Comparison of ENCODE assay signal across 24 mouse cellular contexts in the genomic region with DNA sequence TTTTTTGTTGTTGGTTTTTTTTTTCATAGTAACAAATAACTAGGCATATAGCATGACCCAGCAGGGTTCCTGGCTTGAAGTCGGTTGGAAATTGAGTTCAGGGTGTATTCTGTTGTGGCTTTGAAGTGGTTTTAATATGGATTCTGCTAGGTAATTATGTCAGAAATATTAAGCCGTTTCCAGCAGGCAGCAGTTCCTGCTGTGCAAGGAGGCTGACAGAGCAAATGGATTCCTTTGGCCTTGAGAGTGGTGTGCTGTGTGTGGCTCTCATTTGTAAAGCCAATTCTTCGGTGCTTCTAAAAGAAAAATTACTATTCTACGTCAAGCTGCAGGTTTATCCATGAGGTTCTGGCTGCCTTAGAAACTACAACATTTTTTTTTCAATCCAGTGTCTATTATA. TPM values are rescaled to one million over a fixed set of nuclear protein-coding genes. Genes with fewer than 3 reads are reported as not detected.
DNase-seq lines count a peak whose midpoint lies in the region; ATAC-seq and TF ChIP-seq lines count a peak whose summit lies in the region.
"Had no signal": no experiment of that assay in that cellular context is flagged by ENCODE, and none has a peak within 500 bp of the region (broad histone marks: within the 10 kb centered on the region; RNA-seq: fewer than 3 reads in every experiment).

No protein-coding gene starts in this region.

- no peaks in the 10 kb centered on the region for H3K9me3 ChIP-seq in forebrain, embryonic 14.5 days (replicated peaks; ENCODE audit: control insufficient read depth, low read length)
- H3K9me3 ChIP-seq in forebrain, embryonic 12.5 days, result 0 out of 2 replicates have a peak, but pooled peaks cover 3% of the 10 kb centered on the region
- H3K9me3 ChIP-seq in midbrain, embryonic 13.5 days, result no peaks in the 10 kb centered on the region
- no peaks in the 10 kb centered on the region for H3K9me3 ChIP-seq in midbrain, embryonic 10.5 days (replicated peaks)
- no peaks in the 10 kb centered on the region for H3K9me3 ChIP-seq in hindbrain, embryonic 14.5 days (ENCODE audit: control insufficient read depth, low read length)
- no peaks in the 10 kb centered on the region for H3K9me3 ChIP-seq in midbrain, postnatal 0 days (ENCODE audit: low read length)
- H3K9me3 ChIP-seq: forebrain, embryonic 10.5 days; heart, embryonic 13.5 days; liver, embryonic 13.5 days; neural tube, embryonic 12.5 days had no signal

- no peaks in the 10 kb centered on the region for H3K27me3 ChIP-seq in forebrain, embryonic 14.5 days (replicated peaks; ENCODE audit: control insufficient read depth, insufficient read depth, low read length)
- H3K27me3 ChIP-seq in forebrain, embryonic 12.5 days, result 0 out of 2 replicates have a peak, but pooled peaks cover 9% of the 10 kb centered on the region
- H3K27me3 ChIP-seq in midbrain, embryonic 13.5 days, result no peaks in the 10 kb centered on the region
- no peaks in the 10 kb centered on the region for H3K27me3 ChIP-seq in midbrain, embryonic 10.5 days (ENCODE audit: low read depth, poor library complexity, severe bottlenecking)
- no peaks in the 10 kb centered on the region for H3K27me3 ChIP-seq in hindbrain, embryonic 14.5 days (ENCODE audit: control insufficient read depth, insufficient read depth, low read length)
- no peaks in the 10 kb centered on the region for H3K27me3 ChIP-seq in midbrain, postnatal 0 days (ENCODE audit: insufficient read depth, low read length)
- H3K27me3 ChIP-seq: heart, embryonic 13.5 days; liver, embryonic 13.5 days; neural tube, embryonic 12.5 days had no signal

- 0 out of 2 replicates have a peak overlapping the region, but pooled peaks have one; percentile 44 for H3K27ac ChIP-seq in forebrain, embryonic 14.5 days (ENCODE audit: low read depth, low read length)
- no peak overlapping the region for H3K27ac ChIP-seq in forebrain, embryonic 12.5 days
- H3K27ac ChIP-seq in midbrain, embryonic 13.5 days, result peak overlapping the region; percentile 70
- H3K27ac ChIP-seq in midbrain, embryonic 10.5 days (replicated peaks), result no peak overlapping the region
- peak overlapping the region; percentile 71 for H3K27ac ChIP-seq in hindbrain, embryonic 14.5 days
- H3K27ac ChIP-seq in midbrain, postnatal 0 days (ENCODE audit: low read depth, low read length), result peak overlapping the region; percentile 4; the same call in 1 of the 2 replicates
- H3K27ac ChIP-seq: heart, embryonic 13.5 days; liver, embryonic 13.5 days; neural tube, embryonic 12.5 days had no signal

- no peak for TF ChIP-seq CTCF in midbrain, postnatal 0 days (IDR thresholded peaks at IDR 0.05)

- H3K4me1 ChIP-seq in forebrain, embryonic 14.5 days (ENCODE audit: control insufficient read depth, insufficient read depth, low read length), result no peaks in the 10 kb centered on the region
- 0 out of 2 replicates have a peak, but pooled peaks cover 10% of the 10 kb centered on the region for H3K4me1 ChIP-seq in forebrain, embryonic 12.5 days
- peaks cover 17% of the 10 kb centered on the region for H3K4me1 ChIP-seq in midbrain, embryonic 13.5 days (replicated peaks)
- H3K4me1 ChIP-seq in midbrain, embryonic 10.5 days, result peaks cover 25% of the 10 kb centered on the region
- H3K4me1 ChIP-seq in hindbrain, embryonic 14.5 days (replicated peaks; ENCODE audit: control insufficient read depth, insufficient read depth, low read length), result peaks cover 15% of the 10 kb centered on the region
- H3K4me1 ChIP-seq in midbrain, postnatal 0 days (ENCODE audit: insufficient read depth, low read length), result 0 out of 2 replicates have a peak, but pooled peaks cover 5% of the 10 kb centered on the region

- no peak overlapping the region for H3K4me2 ChIP-seq in forebrain, embryonic 14.5 days (ENCODE audit: low read length)
- H3K4me2 ChIP-seq in forebrain, embryonic 12.5 days, result no peak overlapping the region
- no peak overlapping the region for H3K4me2 ChIP-seq in midbrain, embryonic 13.5 days (replicated peaks)
- H3K4me2 ChIP-seq in hindbrain, embryonic 14.5 days (replicated peaks), result no peak overlapping the region
- no peak overlapping the region for H3K4me2 ChIP-seq in midbrain, postnatal 0 days (ENCODE audit: low read depth, low read length, poor library complexity, severe bottlenecking)
- H3K4me2 ChIP-seq: heart, embryonic 13.5 days; liver, embryonic 13.5 days; neural tube, embryonic 12.5 days had no signal

- peak; percentile 58 for DNase-seq in forebrain, embryonic 14.5 days (ENCODE audit: low spot score)
- DNase-seq in midbrain, embryonic 10.5 days (ENCODE audit: low spot score), result no peak
- DNase-seq in hindbrain, embryonic 14.5 days (ENCODE audit: low spot score), result peak; percentile 62
- DNase-seq in midbrain, postnatal 0 days (ENCODE audit: low spot score), result peak; percentile 32
- no peak for DNase-seq in Muller cell, postnatal 12 days (ENCODE audit: inconsistent ontology term)
- no peak for DNase-seq in spleen, postnatal 10 days (ENCODE audit: low spot score in 2 of 2)
- DNase-seq: cerebellum, adult 18-20 months; cerebellum, postnatal 36 days; gastrocnemius, postnatal 14 days; heart, postnatal 14 days; kidney, adult 18-20 months; kidney, postnatal 4 days; liver, embryonic 13.5 days; lung, adult 2 months; lung, postnatal 36 days; thymus, adult 2 months; thymus, postnatal 4 days had no signal

- peaks cover 20% of the 10 kb centered on the region; the same call in 1 of the 2 replicates for H3K36me3 ChIP-seq in forebrain, embryonic 14.5 days (ENCODE audit: control insufficient read depth, insufficient read depth, low read length)
- H3K36me3 ChIP-seq in forebrain, embryonic 12.5 days (replicated peaks), result peaks cover 44% of the 10 kb centered on the region
- H3K36me3 ChIP-seq in midbrain, embryonic 13.5 days, result no peaks in the 10 kb centered on the region
- H3K36me3 ChIP-seq in midbrain, embryonic 10.5 days, result peaks cover 33% of the 10 kb centered on the region
- no peaks in the 10 kb centered on the region for H3K36me3 ChIP-seq in hindbrain, embryonic 14.5 days (replicated peaks; ENCODE audit: control insufficient read depth, insufficient read depth)
- peaks cover 5% of the 10 kb centered on the region; the same call in 1 of the 2 replicates for H3K36me3 ChIP-seq in midbrain, postnatal 0 days (ENCODE audit: insufficient read depth, low read length)

- H3K9ac ChIP-seq in forebrain, embryonic 14.5 days (ENCODE audit: low read length), result no peak overlapping the region
- H3K9ac ChIP-seq in forebrain, embryonic 12.5 days, result no peak overlapping the region
- H3K9ac ChIP-seq in midbrain, embryonic 13.5 days (replicated peaks), result no peak overlapping the region
- no peak overlapping the region for H3K9ac ChIP-seq in hindbrain, embryonic 14.5 days
- no peak overlapping the region for H3K9ac ChIP-seq in midbrain, postnatal 0 days (replicated peaks; ENCODE audit: low read length, poor library complexity, severe bottlenecking)
- H3K9ac ChIP-seq: liver, embryonic 13.5 days; neural tube, embryonic 12.5 days had no signal

- no peak overlapping the region for H3K4me3 ChIP-seq in forebrain, embryonic 14.5 days (ENCODE audit: low read depth, low read length)
- H3K4me3 ChIP-seq in forebrain, embryonic 12.5 days (replicated peaks), result no peak overlapping the region
- H3K4me3 ChIP-seq in midbrain, embryonic 13.5 days (replicated peaks), result no peak overlapping the region
- H3K4me3 ChIP-seq in midbrain, embryonic 10.5 days, result no peak overlapping the region
- H3K4me3 ChIP-seq in hindbrain, embryonic 14.5 days (replicated peaks; ENCODE audit: low read length), result no peak overlapping the region
- no peak overlapping the region for H3K4me3 ChIP-seq in midbrain, postnatal 0 days (ENCODE audit: low read depth, low read length)
- H3K4me3 ChIP-seq: forebrain, embryonic 10.5 days; heart, embryonic 13.5 days; liver, embryonic 13.5 days; megakaryocyte, embryonic 14.5 days; neural tube, embryonic 12.5 days had no signal

- ATAC-seq in forebrain, embryonic 14.5 days, result no peak
- ATAC-seq in forebrain, embryonic 12.5 days (ENCODE audit: low FRiP score), result no peak
- 0 out of 2 replicates have a peak, but pooled peaks have one; percentile 19 for ATAC-seq in midbrain, embryonic 13.5 days
- peak; percentile 31; the same call in 1 of the 2 replicates for ATAC-seq in hindbrain, embryonic 14.5 days (ENCODE audit: low FRiP score)
- ATAC-seq in midbrain, postnatal 0 days (ENCODE audit: low FRiP score), result no peak
- ATAC-seq: CD4-positive, CD25-positive, alpha-beta regulatory T cell, adult 4 months had no signal

- 20% methylated on average over 4 of the region's 4 CpGs for WGBS in forebrain, embryonic 14.5 days
- 38% methylated on average over 4 of the region's 4 CpGs for WGBS in forebrain, embryonic 12.5 days
- WGBS in midbrain, embryonic 13.5 days, result 32% methylated on average over 4 of the region's 4 CpGs
- 69% methylated on average over 4 of the region's 4 CpGs for WGBS in midbrain, embryonic 10.5 days
- 28% methylated on average over 4 of the region's 4 CpGs for WGBS in hindbrain, embryonic 14.5 days
- WGBS in midbrain, postnatal 0 days, result 14% methylated on average over 4 of the region's 4 CpGs

RNA-seq across cellular contexts. Expression of gene Wdsub1, which starts 42.2 kb away (rescaled TPM):
- polyA plus RNA-seq in forebrain, embryonic 14.5 days (2014; fragmentation: Nextera tagmentation; extraction: Ambion mirVana), result 8.4 and 10.5 TPM in 2 replicates
- polyA plus RNA-seq in forebrain, embryonic 12.5 days (2016; fragmentation: Nextera tagmentation; extraction: Ambion mirVana), result 17.0 and 18.8 TPM in 2 replicates
- 12.2 and 15.4 TPM in 2 replicates for polyA plus RNA-seq in midbrain, embryonic 13.5 days (2015; fragmentation: Nextera tagmentation; extraction: Ambion mirVana)
- polyA plus RNA-seq in midbrain, embryonic 10.5 days (2016; fragmentation: Nextera tagmentation; extraction: Ambion mirVana), result 18.6 and 25.3 TPM in 2 replicates
- 14.0 and 16.6 TPM in 2 replicates for polyA plus RNA-seq in hindbrain, embryonic 14.5 days (2014; fragmentation: Nextera tagmentation; extraction: Ambion mirVana)
- total RNA-seq in midbrain, postnatal 0 days (2014; rRNA removed), result 28.6 and 67.0 TPM in 2 replicates
- 21.3 and 23.6 TPM in 2 replicates for polyA plus RNA-seq in midbrain, postnatal 0 days (2015; fragmentation: Nextera tagmentation; extraction: Ambion mirVana)

Comparison
In these comparisons a context has a peak if more than half of its experiments do, and no peak if none do; other contexts are left out.
1. ATAC-seq: peak in midbrain, embryonic 13.5 days (single experiment) and hindbrain, embryonic 14.5 days (single experiment); none in forebrain, embryonic 14.5 days (single experiment), forebrain, embryonic 12.5 days (single experiment) and midbrain, postnatal 0 days (single experiment).
2. DNase-seq: peak in forebrain, embryonic 14.5 days (single experiment), hindbrain, embryonic 14.5 days (single experiment) and midbrain, postnatal 0 days (single experiment); none in midbrain, embryonic 10.5 days (single experiment), Muller cell, postnatal 12 days (single experiment) and spleen, postnatal 10 days (0 of 2).
3. H3K27ac ChIP-seq: peak in forebrain, embryonic 14.5 days (single experiment), midbrain, embryonic 13.5 days (single experiment), hindbrain, embryonic 14.5 days (single experiment) and midbrain, postnatal 0 days (single experiment); none in forebrain, embryonic 12.5 days (single experiment) and midbrain, embryonic 10.5 days (single experiment).